Mouse (Mus musculus): ENCODE measurements around the gene Dennd6b.

Dennd6b gene

DNA sequence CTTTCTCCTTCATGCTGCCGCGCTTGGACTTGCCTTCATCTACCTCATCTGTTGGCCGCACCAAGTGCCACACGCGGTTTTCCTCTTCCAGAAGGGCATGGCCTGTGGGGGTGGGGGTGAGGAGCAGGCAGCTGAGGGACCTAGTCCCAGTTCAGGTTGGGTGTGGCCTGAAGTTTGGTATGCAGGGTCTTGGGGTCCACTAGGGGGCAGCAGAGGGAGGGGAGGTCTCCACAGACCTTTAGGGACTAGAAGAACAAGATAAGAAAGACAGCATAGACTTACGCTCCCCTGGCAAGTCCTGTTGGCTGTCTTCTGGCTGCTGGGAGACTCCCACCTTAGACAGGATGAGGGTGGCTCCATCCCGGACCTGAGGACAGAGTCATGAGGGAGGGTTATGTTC lies 38.3 kb downstream of the Dennd6b start:
- DNase-seq (ENCODE audit: low read depth, low spot score): no peak

DNA sequence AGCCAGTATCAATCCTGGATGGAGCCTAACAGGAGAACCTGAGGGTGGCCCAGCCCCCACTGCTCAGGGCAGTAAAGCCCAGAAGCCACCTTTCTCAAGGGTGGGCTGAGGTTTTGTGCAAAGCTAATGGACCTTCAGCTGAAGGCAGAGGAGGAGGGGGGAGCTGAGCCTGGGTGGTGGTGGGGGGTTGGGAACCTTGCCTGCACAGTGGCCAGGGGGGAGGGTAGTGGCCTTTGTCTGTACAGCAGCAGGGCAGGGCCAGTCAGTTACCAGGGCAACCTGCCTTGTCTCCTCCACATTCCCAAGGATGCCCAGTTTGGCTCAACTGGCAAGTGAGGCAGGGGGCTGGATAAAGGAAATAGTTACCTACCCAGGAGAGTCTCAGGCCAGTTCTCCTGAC lies 44.0 kb downstream of the Dennd6b start:
- no peak for DNase-seq (ENCODE audit: low read depth, low spot score)

DNA sequence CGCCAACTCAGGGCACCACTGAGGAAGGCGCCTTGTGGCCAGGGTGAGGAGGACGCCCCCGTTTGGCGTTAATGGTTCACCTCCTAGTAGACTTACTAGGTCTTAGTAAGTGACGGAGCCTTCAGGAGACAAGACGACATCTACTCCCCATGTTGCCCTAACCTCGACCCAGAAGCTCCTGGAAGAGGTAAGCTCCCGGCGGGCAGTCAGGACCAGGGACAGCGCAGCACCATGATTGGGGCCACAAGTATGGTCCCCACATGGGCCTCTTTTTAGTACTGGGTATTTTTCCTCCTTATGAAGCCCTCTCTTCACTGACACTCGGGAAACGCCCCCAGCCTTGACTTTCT lies 46.3 kb downstream of the Dennd6b start:
- no peak for DNase-seq (ENCODE audit: low read depth, low spot score)

GRCm38 (mm10) chr15:89149271-89150040 lies 46.8 kb downstream of the Dennd6b start, which contains the start of gene Mapk11:
Gene Mapk11, minus strand, starts transcription at chr15:89149628.
- no peak for DNase-seq (ENCODE audit: low read depth, low spot score)

- no peak for DNase-seq (ENCODE audit: low read depth, low spot score)
Measured at GRCm38 (mm10) chr15:89148496-89149270, 47.6 kb downstream of the Dennd6b start.

DNA sequence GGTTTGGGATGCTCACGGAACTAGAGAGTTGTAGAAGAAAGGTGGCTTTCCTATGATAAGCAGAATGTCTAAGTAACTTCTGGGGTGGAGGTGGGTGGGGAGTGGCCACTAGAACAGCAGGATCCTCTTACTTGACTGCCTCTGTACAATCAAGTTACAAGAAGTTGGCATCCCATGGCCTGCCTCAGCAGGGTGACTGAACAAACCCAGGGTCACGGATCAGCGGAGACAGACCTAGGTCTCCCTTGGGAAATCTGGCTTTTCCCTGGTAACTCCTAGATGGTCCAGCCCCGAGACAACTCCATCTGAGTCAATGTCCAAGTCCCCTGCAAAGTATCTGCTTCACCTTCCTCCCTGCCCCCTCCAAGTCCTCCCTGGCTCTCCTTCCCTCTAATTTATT lies 48.4 kb downstream of the Dennd6b start:
- DNase-seq (ENCODE audit: low read depth, low spot score): no peak

- no peak for DNase-seq (ENCODE audit: low read depth, low spot score)
Measured at GRCm38 (mm10) chr15:89147456-89147855, 48.8 kb downstream of the Dennd6b start.

DNA sequence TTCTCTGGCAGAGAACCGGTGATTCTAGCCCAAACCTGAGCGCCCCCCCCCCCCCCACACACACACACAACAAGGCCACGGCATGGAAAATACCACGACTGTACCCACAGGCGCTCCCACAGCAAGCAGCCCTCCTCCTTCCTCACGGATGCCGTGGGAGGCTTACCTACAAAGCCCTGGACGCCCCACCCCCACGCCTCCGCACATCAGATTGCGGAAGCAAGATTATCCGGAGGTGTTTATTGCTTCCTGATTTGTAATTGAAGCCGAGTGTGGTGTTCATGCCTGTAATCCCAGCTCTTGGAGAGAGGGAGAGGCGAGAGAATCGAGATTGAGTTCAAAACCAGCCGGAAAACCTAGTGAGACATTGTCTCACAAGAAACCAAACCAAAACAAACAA lies 49.3 kb downstream of the Dennd6b start:
- DNase-seq (ENCODE audit: low read depth, low spot score): no peak

DNA sequence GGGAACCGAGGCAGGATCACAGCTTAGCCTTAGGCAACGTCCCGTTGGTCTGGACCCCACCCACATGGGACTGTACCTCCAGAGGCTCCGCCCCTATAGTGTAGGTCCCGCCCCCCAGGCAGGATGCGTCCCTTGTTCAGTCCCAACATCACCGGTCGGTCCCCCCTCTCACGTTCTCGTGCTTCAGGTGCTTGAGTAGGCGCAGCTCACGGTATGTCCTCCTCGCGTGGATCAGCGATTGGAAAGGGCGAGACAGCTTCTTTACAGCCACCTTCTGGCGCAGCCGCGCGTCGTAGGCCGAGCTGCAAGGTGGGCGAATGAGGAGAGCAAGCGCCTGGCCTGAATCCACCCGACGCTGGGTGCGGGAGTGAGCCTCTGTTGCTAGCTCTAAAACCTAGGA lies 49.8 kb downstream of the Dennd6b start:
- DNase-seq (ENCODE audit: low read depth, low spot score): no peak

- DNase-seq (ENCODE audit: low read depth, low spot score): no peak
Measured at GRCm38 (mm10) chr15:89145813-89146350, 50.4 kb downstream of the Dennd6b start.

DNA sequence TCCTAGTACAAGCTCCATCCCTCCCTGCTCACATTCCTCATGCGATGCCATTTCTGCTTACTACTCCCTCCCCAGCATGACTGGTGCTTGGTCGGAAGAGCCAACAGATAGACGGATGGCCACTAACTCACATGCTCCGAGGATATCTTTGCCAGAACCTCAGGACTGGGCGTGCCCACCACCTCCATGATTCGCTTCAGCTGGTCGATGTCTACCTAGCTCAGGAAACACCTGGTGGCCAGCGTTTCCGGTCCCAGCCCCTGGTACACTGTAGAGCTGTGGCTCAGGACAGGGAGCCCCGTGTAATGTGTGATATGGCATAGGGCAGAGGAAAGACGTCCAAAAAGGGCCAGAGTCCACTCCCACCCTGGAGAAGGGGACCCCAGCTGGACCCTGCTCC lies 51.3 kb downstream of the Dennd6b start:
- no peak for DNase-seq (ENCODE audit: low read depth, low spot score)

- DNase-seq (ENCODE audit: low read depth, low spot score): no peak
Measured at GRCm38 (mm10) chr15:89143134-89143533, 53.2 kb downstream of the Dennd6b start.

DNA sequence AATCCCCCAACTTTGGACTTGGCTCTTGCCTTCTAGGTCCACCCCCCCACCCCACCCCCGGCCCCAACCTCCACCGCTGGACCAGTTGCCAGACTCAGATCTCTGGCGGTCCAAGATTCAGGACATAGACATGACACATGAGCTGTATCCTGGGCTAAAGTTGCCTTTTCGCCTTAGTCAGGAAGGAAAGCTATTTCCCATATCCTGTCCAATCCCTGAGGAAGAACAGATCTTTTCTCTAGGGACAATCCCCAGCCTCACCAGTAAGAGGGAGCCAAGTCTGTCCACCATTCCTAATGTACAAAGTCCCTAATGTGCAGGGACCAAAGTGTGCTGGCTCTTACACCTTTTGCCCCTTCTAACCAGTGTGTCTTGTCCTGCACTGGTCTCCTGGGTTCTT lies 54.4 kb downstream of the Dennd6b start:
- no peak for DNase-seq (ENCODE audit: low read depth, low spot score)

GRCm38 (mm10) chr15:89141443-89141842 lies 54.9 kb downstream of the Dennd6b start:
- no peak for DNase-seq (ENCODE audit: low read depth, low spot score)

- no peak for DNase-seq (ENCODE audit: low read depth, low spot score)
Measured at GRCm38 (mm10) chr15:89140659-89141252, 55.5 kb downstream of the Dennd6b start, which contains the start of gene Mapk12. Gene Mapk12, minus strand, starts transcription at chr15:89140703.

- DNase-seq (ENCODE audit: low read depth, low spot score): no peak
Measured at GRCm38 (mm10) chr15:89140048-89140658, 56.1 kb downstream of the Dennd6b start.

DNA sequence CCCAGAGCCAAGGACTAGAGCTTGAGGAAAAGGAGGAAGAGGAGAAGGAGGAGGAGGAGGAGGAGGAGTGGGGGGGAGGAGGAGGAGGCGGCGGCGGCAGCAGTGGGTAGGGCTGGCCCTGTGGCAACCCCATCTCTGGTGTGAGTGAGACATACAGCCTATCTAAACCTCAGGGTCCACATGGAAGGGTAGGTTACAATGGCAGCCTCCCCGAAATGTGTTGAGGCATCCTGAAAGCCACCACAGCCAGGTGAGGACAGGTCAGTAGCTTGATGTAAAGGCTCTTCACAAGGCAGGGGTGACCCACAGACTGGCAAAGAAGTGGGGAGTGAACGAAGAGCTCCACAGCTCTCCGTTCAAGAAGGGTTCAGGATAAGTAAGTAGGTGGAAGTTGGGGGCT lies 57.8 kb downstream of the Dennd6b start:
- no peak for DNase-seq (ENCODE audit: low read depth, low spot score)

GRCm38 (mm10) chr15:89138046-89138405 lies 58.3 kb downstream of the Dennd6b start:
- DNase-seq (ENCODE audit: low read depth, low spot score): no peak

DNA sequence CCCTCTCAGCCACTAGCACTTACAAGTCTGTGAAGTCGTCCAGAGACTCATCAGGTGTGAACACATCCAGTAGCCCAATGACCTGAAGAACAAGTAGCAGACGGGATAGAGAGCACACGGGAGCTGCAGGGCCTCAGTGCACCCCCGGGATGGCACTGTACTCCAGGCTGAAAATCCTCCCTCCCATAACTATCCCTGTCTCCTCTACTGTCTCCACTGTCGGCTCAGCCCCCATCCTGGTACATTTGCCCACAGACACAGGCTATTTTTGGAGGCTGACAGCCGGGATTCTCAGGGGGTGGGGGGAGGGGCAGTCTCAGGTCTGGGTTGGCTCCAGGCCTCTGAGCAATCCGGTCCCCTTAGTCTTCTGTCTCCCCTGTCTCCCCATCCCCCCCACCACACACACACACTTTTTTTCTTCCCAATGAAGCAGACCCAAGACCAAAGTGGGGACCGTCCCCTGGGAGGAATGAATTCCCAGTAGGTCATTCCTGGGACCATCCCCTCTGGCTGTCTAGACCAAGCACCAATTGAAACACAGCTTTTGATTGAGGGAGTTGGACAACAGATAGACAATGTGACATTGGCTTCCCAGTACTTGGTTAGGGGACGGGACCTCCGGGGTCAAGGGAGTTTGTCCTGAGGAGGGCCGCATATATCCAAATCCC lies 58.8 kb downstream of the Dennd6b start:
- DNase-seq (ENCODE audit: low read depth, low spot score): no peak

- DNase-seq (ENCODE audit: low read depth, low spot score): no peak
Measured at GRCm38 (mm10) chr15:89136461-89137155, 59.7 kb downstream of the Dennd6b start.
